ENCODE assay signal across 9 mouse cellular contexts in genomic region chr11:50269163-50269562, GRCm38 (mm10). TPM values are rescaled to one million over a fixed set of nuclear protein-coding genes. Genes with fewer than 3 reads are reported as not detected.
DNase-seq lines count a peak whose midpoint lies in the region; ATAC-seq and TF ChIP-seq lines count a peak whose summit lies in the region.
"Had no signal": no experiment of that assay in that cellular context is flagged by ENCODE, and none has a peak within 500 bp of the region (broad histone marks: within the 10 kb centered on the region; RNA-seq: fewer than 3 reads in every experiment).

No protein-coding gene starts in this region.

- peaks cover 9% of the 10 kb centered on the region for H3K36me3 ChIP-seq in heart, adult 2 months (ENCODE audit: control insufficient read depth, insufficient read depth, low read length)
- H3K36me3 ChIP-seq in heart, embryonic 11.5 days (ENCODE audit: control insufficient read depth, insufficient read depth, low read length): peaks cover 14% of the 10 kb centered on the region
- H3K36me3 ChIP-seq in midbrain, postnatal 0 days (ENCODE audit: insufficient read depth, low read length): peaks cover 21% of the 10 kb centered on the region
- H3K36me3 ChIP-seq in midbrain, embryonic 11.5 days (ENCODE audit: control insufficient read depth, insufficient read depth, low read length): peaks cover 19% of the 10 kb centered on the region; the same call in 1 of the 2 replicates

- no peak overlapping the region for H3K4me2 ChIP-seq in heart, embryonic 11.5 days
- H3K4me2 ChIP-seq in midbrain, postnatal 0 days (ENCODE audit: low read depth, low read length, poor library complexity, severe bottlenecking): no peak overlapping the region
- no peak overlapping the region for H3K4me2 ChIP-seq in midbrain, embryonic 11.5 days
- H3K4me2 ChIP-seq: liver, embryonic 15.5 days had no signal

- WGBS in heart, adult 2 months: 80% methylated on average over 2 of the region's 2 CpGs
- 89% methylated on average over 2 of the region's 2 CpGs for WGBS in heart, embryonic 11.5 days (ENCODE audit: insufficient replicate concordance)
- 74% methylated on average over 2 of the region's 2 CpGs for WGBS in midbrain, postnatal 0 days
- 87% methylated on average over 2 of the region's 2 CpGs for WGBS in midbrain, embryonic 11.5 days

- TF ChIP-seq EP300 in heart, adult 2 months (IDR thresholded peaks at IDR 0.05; ENCODE audit: insufficient read depth, low read depth, low read length): no peak

- peak; percentile 72 for TF ChIP-seq CTCF in heart, adult 2 months (IDR thresholded peaks at IDR 0.05)
- peak; percentile 65 for TF ChIP-seq CTCF in midbrain, postnatal 0 days (IDR thresholded peaks at IDR 0.05)

- no peak overlapping the region for H3K27ac ChIP-seq in heart, adult 2 months
- H3K27ac ChIP-seq in heart, embryonic 11.5 days (ENCODE audit: low read depth, low read length): no peak overlapping the region
- no peak overlapping the region for H3K27ac ChIP-seq in midbrain, postnatal 0 days (ENCODE audit: low read depth, low read length)
- no peak overlapping the region for H3K27ac ChIP-seq in midbrain, embryonic 11.5 days (ENCODE audit: low read depth, low read length)
- H3K27ac ChIP-seq: liver, embryonic 15.5 days had no signal

- TF ChIP-seq POLR2A in heart, adult 2 months (IDR thresholded peaks at IDR 0.05; ENCODE audit: insufficient read depth, low read depth, low read length): no peak

- intact Hi-C loops in heart, adult 2 months (cut with DNase I): loop anchor here (5.0 kb wide), 1 partner anchor 93 kb away; no protein-coding TSS in a partner anchor

- no peak for ATAC-seq in heart, embryonic 11.5 days (replicated peaks; ENCODE audit: insufficient number of reproducible peaks, low FRiP score, low TSS enrichment)
- no peak for ATAC-seq in midbrain, postnatal 0 days (ENCODE audit: low FRiP score)
- ATAC-seq in midbrain, embryonic 11.5 days (ENCODE audit: low FRiP score): no peak
- ATAC-seq in granulocyte monocyte progenitor cell, adult 5-6 weeks (replicated peaks; ENCODE audit: poor library complexity, severe bottlenecking): 0 out of 2 replicates have a peak, but pooled peaks have one; percentile 56

- H3K9ac ChIP-seq in heart, adult 2 months (ENCODE audit: low read depth, low read length): no peak overlapping the region
- no peak overlapping the region for H3K9ac ChIP-seq in heart, embryonic 11.5 days (ENCODE audit: low read depth, low read length)
- H3K9ac ChIP-seq in midbrain, postnatal 0 days (replicated peaks; ENCODE audit: low read length, poor library complexity, severe bottlenecking): no peak overlapping the region
- no peak overlapping the region for H3K9ac ChIP-seq in midbrain, embryonic 11.5 days (ENCODE audit: low read length)
- H3K9ac ChIP-seq: liver, embryonic 15.5 days had no signal

- no peaks in the 10 kb centered on the region for H3K9me3 ChIP-seq in heart, embryonic 11.5 days (replicated peaks; ENCODE audit: control insufficient read depth, low read length)
- no peaks in the 10 kb centered on the region for H3K9me3 ChIP-seq in midbrain, postnatal 0 days (ENCODE audit: low read length)
- H3K9me3 ChIP-seq in midbrain, embryonic 11.5 days (ENCODE audit: control insufficient read depth, low read length): no peaks in the 10 kb centered on the region
- H3K9me3 ChIP-seq: liver, embryonic 15.5 days had no signal

- H3K27me3 ChIP-seq in heart, adult 2 months (ENCODE audit: control insufficient read depth, insufficient read depth, low read length): no peaks in the 10 kb centered on the region
- H3K27me3 ChIP-seq in heart, embryonic 11.5 days (ENCODE audit: control insufficient read depth, insufficient read depth, low read length): no peaks in the 10 kb centered on the region
- H3K27me3 ChIP-seq in midbrain, postnatal 0 days (ENCODE audit: insufficient read depth, low read length): no peaks in the 10 kb centered on the region
- no peaks in the 10 kb centered on the region for H3K27me3 ChIP-seq in midbrain, embryonic 11.5 days (ENCODE audit: control insufficient read depth, insufficient read depth, low read length)
- H3K27me3 ChIP-seq: liver, embryonic 15.5 days had no signal

- H3K4me1 ChIP-seq in heart, adult 2 months (ENCODE audit: control insufficient read depth, insufficient read depth, low read length): peaks cover 6% of the 10 kb centered on the region
- peaks cover 9% of the 10 kb centered on the region for H3K4me1 ChIP-seq in heart, embryonic 11.5 days (ENCODE audit: control insufficient read depth, insufficient read depth, low read length)
- H3K4me1 ChIP-seq in midbrain, postnatal 0 days (ENCODE audit: insufficient read depth, low read length): no peaks in the 10 kb centered on the region
- H3K4me1 ChIP-seq in midbrain, embryonic 11.5 days (ENCODE audit: control insufficient read depth, insufficient read depth, low read length): no peaks in the 10 kb centered on the region
- H3K4me1 ChIP-seq: liver, embryonic 15.5 days had no signal

- peaks cover under 1% of the 10 kb centered on the region for H3K79me2 ChIP-seq in heart, adult 2 months (replicated peaks; ENCODE audit: control insufficient read depth, insufficient read depth, low read length)

- DNase-seq in heart, adult 2 months: no peak
- DNase-seq in midbrain, postnatal 0 days (ENCODE audit: low spot score): peak; percentile 59
- DNase-seq in midbrain, embryonic 11.5 days (ENCODE audit: low spot score, missing footprints): no peak
- peak; percentile 49 for DNase-seq in thymus, postnatal 14 days
- no peak for DNase-seq in urinary bladder, postnatal 4 days (ENCODE audit: low spot score in 2 of 2)
- no peak for DNase-seq in heart, adult 11 months

- H3K4me3 ChIP-seq in heart, adult 2 months: no peak overlapping the region
- no peak overlapping the region for H3K4me3 ChIP-seq in heart, embryonic 11.5 days (ENCODE audit: low read depth, low read length)
- no peak overlapping the region for H3K4me3 ChIP-seq in midbrain, postnatal 0 days (ENCODE audit: low read depth, low read length)
- H3K4me3 ChIP-seq in midbrain, embryonic 11.5 days (ENCODE audit: low read depth, low read length): no peak overlapping the region
- H3K4me3 ChIP-seq: liver, embryonic 15.5 days had no signal

RNA-seq across cellular contexts. Expression of gene Maml1, which starts 22.9 kb away (rescaled TPM):
- total RNA-seq in heart, adult 2 months (2021): 10 to 100 TPM in 1 of 2 experiments, 1 to 10 TPM in 1; 9.7 to 10.7 TPM
- polyA plus RNA-seq in heart, adult 2 months (2012; rRNA removed): 6.6 and 7.4 TPM in 2 replicates
- polyA plus RNA-seq in heart, embryonic 11.5 days (2014; fragmentation: Nextera tagmentation; extraction: Ambion mirVana): 5.5 and 5.9 TPM in 2 replicates
- 12.5 and 12.8 TPM in 2 replicates for total RNA-seq in midbrain, postnatal 0 days (2014; rRNA removed)
- 1.5 and 1.6 TPM in 2 replicates for polyA plus RNA-seq in midbrain, postnatal 0 days (2015; fragmentation: Nextera tagmentation; extraction: Ambion mirVana)
- polyA plus RNA-seq in midbrain, embryonic 11.5 days (2014; fragmentation: Nextera tagmentation; extraction: Ambion mirVana): 9.5 and 10.7 TPM in 2 replicates
- total RNA-seq in granulocyte monocyte progenitor cell, adult 5-6 weeks (2014; fragmentation: Nextera tagmentation): 11.7 and 13.4 TPM in 2 replicates
- 3.9 and 4.6 TPM in 2 replicates for total RNA-seq in granulocyte monocyte progenitor cell, adult 5-6 weeks (2017)

RNA-seq across cellular contexts. Expression of gene Ltc4s, which starts 30.7 kb away (rescaled TPM):
- total RNA-seq in heart, adult 2 months (2021): 1 to 10 TPM; 8.8 to 10.0 TPM
- polyA plus RNA-seq in heart, adult 2 months (2012; rRNA removed): 16.2 and 18.1 TPM in 2 replicates
- 0.74 TPM in 1 of 2 replicates, not detected in the other for polyA plus RNA-seq in heart, embryonic 11.5 days (2014; fragmentation: Nextera tagmentation; extraction: Ambion mirVana)
- total RNA-seq in midbrain, postnatal 0 days (2014; rRNA removed): 3.5 and 21.3 TPM in 2 replicates
- 5.3 and 6.0 TPM in 2 replicates for polyA plus RNA-seq in midbrain, postnatal 0 days (2015; fragmentation: Nextera tagmentation; extraction: Ambion mirVana)
- 0.59 and 0.92 TPM in 2 replicates for polyA plus RNA-seq in midbrain, embryonic 11.5 days (2014; fragmentation: Nextera tagmentation; extraction: Ambion mirVana)
- total RNA-seq in granulocyte monocyte progenitor cell, adult 5-6 weeks (2014; fragmentation: Nextera tagmentation): 1.6 TPM in 1 of 2 replicates, not detected in the other
- total RNA-seq in granulocyte monocyte progenitor cell, adult 5-6 weeks (2017): not detected in 2 replicates

RNA-seq across cellular contexts. Expression of gene Canx, which starts 56.3 kb away (rescaled TPM):
- total RNA-seq in heart, adult 2 months (2021): 100 to 1,000 TPM; 324 to 369 TPM
- 64.8 and 153 TPM in 2 replicates for polyA plus RNA-seq in heart, adult 2 months (2012; rRNA removed)
- 221 and 236 TPM in 2 replicates for polyA plus RNA-seq in heart, embryonic 11.5 days (2014; fragmentation: Nextera tagmentation; extraction: Ambion mirVana)
- total RNA-seq in midbrain, postnatal 0 days (2014; rRNA removed): 227 and 275 TPM in 2 replicates
- 235 and 244 TPM in 2 replicates for polyA plus RNA-seq in midbrain, postnatal 0 days (2015; fragmentation: Nextera tagmentation; extraction: Ambion mirVana)
- polyA plus RNA-seq in midbrain, embryonic 11.5 days (2014; fragmentation: Nextera tagmentation; extraction: Ambion mirVana): 237 and 254 TPM in 2 replicates
- total RNA-seq in granulocyte monocyte progenitor cell, adult 5-6 weeks (2014; fragmentation: Nextera tagmentation): 406 and 409 TPM in 2 replicates
- total RNA-seq in granulocyte monocyte progenitor cell, adult 5-6 weeks (2017): 955 and 1,233 TPM in 2 replicates

RNA-seq across cellular contexts. Expression of gene Mgat4b, which starts 58.5 kb away (rescaled TPM):
- 10 to 100 TPM; 78.6 to 82.0 TPM for total RNA-seq in heart, adult 2 months (2021)
- polyA plus RNA-seq in heart, adult 2 months (2012; rRNA removed): 53.8 and 56.7 TPM in 2 replicates
- 14.2 and 14.4 TPM in 2 replicates for polyA plus RNA-seq in heart, embryonic 11.5 days (2014; fragmentation: Nextera tagmentation; extraction: Ambion mirVana)
- 115 and 152 TPM in 2 replicates for total RNA-seq in midbrain, postnatal 0 days (2014; rRNA removed)
- 77.3 and 77.9 TPM in 2 replicates for polyA plus RNA-seq in midbrain, postnatal 0 days (2015; fragmentation: Nextera tagmentation; extraction: Ambion mirVana)
- 13.4 and 18.7 TPM in 2 replicates for polyA plus RNA-seq in midbrain, embryonic 11.5 days (2014; fragmentation: Nextera tagmentation; extraction: Ambion mirVana)
- total RNA-seq in granulocyte monocyte progenitor cell, adult 5-6 weeks (2014; fragmentation: Nextera tagmentation): 22.7 and 23.9 TPM in 2 replicates
- total RNA-seq in granulocyte monocyte progenitor cell, adult 5-6 weeks (2017): 11.5 and 14.6 TPM in 2 replicates

RNA-seq across cellular contexts. Expression of gene Sqstm1, which starts 58.5 kb away (rescaled TPM):
- 100 to 1,000 TPM; 298 to 421 TPM for total RNA-seq in heart, adult 2 months (2021)
- 200 and 225 TPM in 2 replicates for polyA plus RNA-seq in heart, adult 2 months (2012; rRNA removed)
- 159 and 197 TPM in 2 replicates for polyA plus RNA-seq in heart, embryonic 11.5 days (2014; fragmentation: Nextera tagmentation; extraction: Ambion mirVana)
- 314 and 335 TPM in 2 replicates for total RNA-seq in midbrain, postnatal 0 days (2014; rRNA removed)
- polyA plus RNA-seq in midbrain, postnatal 0 days (2015; fragmentation: Nextera tagmentation; extraction: Ambion mirVana): 455 and 484 TPM in 2 replicates
- polyA plus RNA-seq in midbrain, embryonic 11.5 days (2014; fragmentation: Nextera tagmentation; extraction: Ambion mirVana): 144 and 156 TPM in 2 replicates
- 89.7 and 92.6 TPM in 2 replicates for total RNA-seq in granulocyte monocyte progenitor cell, adult 5-6 weeks (2014; fragmentation: Nextera tagmentation)
- total RNA-seq in granulocyte monocyte progenitor cell, adult 5-6 weeks (2017): 131 and 165 TPM in 2 replicates

Comparison
In these comparisons a context has a peak if more than half of its experiments do, and no peak if none do; other contexts are left out.
1. DNase-seq: peak in midbrain, postnatal 0 days (single experiment) and thymus, postnatal 14 days (single experiment); none in heart, adult 2 months (0 of 2), midbrain, embryonic 11.5 days (single experiment), urinary bladder, postnatal 4 days (0 of 2) and heart, adult 11 months (single experiment).